Mouse (Mus musculus): ENCODE results near the gene Arhgap22.

Arhgap22 gene

GRCm38 (mm10) chr14:33213823-33214766 is at the start of gene Arhgap22:
Gene Arhgap22 (plus strand): TSS chr14:33214026.
- DNase-seq (ENCODE audit: low spot score): peak; percentile 97

GRCm38 (mm10) chr14:33168750-33169149 is 45.1 kb upstream of the Arhgap22 start:
- no peak for DNase-seq (ENCODE audit: low spot score)

- no peak for DNase-seq (ENCODE audit: low spot score)
Observed at GRCm38 (mm10) chr14:33171942-33172341, 41.9 kb upstream of the Arhgap22 start.

- DNase-seq (ENCODE audit: low spot score): no peak
Observed at GRCm38 (mm10) chr14:33175059-33175821, 38.6 kb upstream of the Arhgap22 start.

- DNase-seq (ENCODE audit: low spot score): no peak
Observed at GRCm38 (mm10) chr14:33180102-33180501, 33.7 kb upstream of the Arhgap22 start.

GRCm38 (mm10) chr14:33185068-33185800 is 28.6 kb upstream of the Arhgap22 start, which contains the start of gene Wdfy4:
Gene Wdfy4 (minus strand): TSS chr14:33185508.
- no peak for DNase-seq (ENCODE audit: low spot score)

- DNase-seq (ENCODE audit: low spot score): peak; percentile 10
Observed at GRCm38 (mm10) chr14:33187201-33187600, 26.6 kb upstream of the Arhgap22 start.

GRCm38 (mm10) chr14:33189230-33189629 is 24.6 kb upstream of the Arhgap22 start:
- DNase-seq (ENCODE audit: low spot score): no peak

- no peak for DNase-seq (ENCODE audit: low spot score)
Observed at GRCm38 (mm10) chr14:33189849-33190423, 23.9 kb upstream of the Arhgap22 start.

- DNase-seq (ENCODE audit: low spot score): no peak
Observed at GRCm38 (mm10) chr14:33190646-33191045, 23.2 kb upstream of the Arhgap22 start.

GRCm38 (mm10) chr14:33193762-33194161 is 20.1 kb upstream of the Arhgap22 start:
- no peak for DNase-seq (ENCODE audit: low spot score)

- DNase-seq (ENCODE audit: low spot score): no peak
Observed at GRCm38 (mm10) chr14:33194241-33194640, 19.6 kb upstream of the Arhgap22 start.

GRCm38 (mm10) chr14:33202161-33202560 is 11.7 kb upstream of the Arhgap22 start:
- no peak for DNase-seq (ENCODE audit: low spot score)

- no peak for DNase-seq (ENCODE audit: low spot score)
Observed at GRCm38 (mm10) chr14:33202885-33203284, 10.9 kb upstream of the Arhgap22 start.

- no peak for DNase-seq (ENCODE audit: low spot score)
Observed at GRCm38 (mm10) chr14:33203777-33204176, 10.0 kb upstream of the Arhgap22 start.

GRCm38 (mm10) chr14:33205280-33205965 is 8.4 kb upstream of the Arhgap22 start:
- peak; percentile 80 for DNase-seq (ENCODE audit: low spot score)

GRCm38 (mm10) chr14:33207011-33207410 is 6.8 kb upstream of the Arhgap22 start:
- DNase-seq (ENCODE audit: low spot score): peak; percentile 65

GRCm38 (mm10) chr14:33208331-33208730 is 5.5 kb upstream of the Arhgap22 start:
- DNase-seq (ENCODE audit: low spot score): no peak

GRCm38 (mm10) chr14:33210806-33211205 is 3.0 kb upstream of the Arhgap22 start:
- no peak for DNase-seq (ENCODE audit: low spot score)

- no peak for DNase-seq (ENCODE audit: low spot score)
Observed at GRCm38 (mm10) chr14:33212271-33212957, 1.4 kb upstream of the Arhgap22 start.

- no peak for DNase-seq (ENCODE audit: low spot score)
Observed at GRCm38 (mm10) chr14:33212958-33213309, 892 bp upstream of the Arhgap22 start.
